Mouse (Mus musculus): Measurements from ENCODE around the gene Reln.

GRCm38 (mm10) chr5:21973266-21974010, 371.1 kb downstream of the Reln start:
- no peak for TF ChIP-seq CTCF (IDR thresholded peaks at IDR 0.05; ENCODE audit: borderline replicate concordance, insufficient read depth, low read depth, low read length)
- TF ChIP-seq POLR2A (IDR thresholded peaks at IDR 0.05; ENCODE audit: borderline replicate concordance, insufficient read depth, low read length), result no peak

Data from cerebellum, adult 2 months (tissue).